Mouse (Mus musculus) forebrain, embryonic 14.5 days (tissue): ENCODE results near the gene Grik3. TPM values are rescaled to one million over a fixed set of nuclear protein-coding genes. Genes with fewer than 3 reads are reported as not detected.

ENCODE experiments used
- ATAC-seq: fragments of 200-750 bp; cut with Nextera tagmentation; 2 replicates; pipeline ENCODE4 v1.8.0; 2017; ENCODE audit warnings: mild to moderate bottlenecking, moderate library complexity
- DNase-seq: peaks from one replicate; pipeline ENCODE4 v3.0.0-alpha.2; 2015; ENCODE audit warnings: low spot score
- H3K27ac ChIP-seq: fragments of 300-500 bp; sonication (generic); 2 replicates; pipeline ENCODE4 v1.5.1; 2014; ENCODE audit warnings: low read depth, mild to moderate bottlenecking, control low read depth, low read length, moderate library complexity
- H3K27me3 ChIP-seq: fragments of 300-500 bp; sonication (generic); replicated peaks from 2 replicates; pipeline ENCODE4 v1.6.1; 2014; ENCODE audit warnings: low read length, control low read depth, mixed read lengths; ENCODE audit not compliant: control insufficient read depth, insufficient read depth
- H3K36me3 ChIP-seq: fragments of 300-500 bp; sonication (generic); 2 replicates; pipeline ENCODE4 v1.6.1; 2014; ENCODE audit warnings: low read length, control low read depth; ENCODE audit not compliant: control insufficient read depth, insufficient read depth
- H3K4me1 ChIP-seq: fragments of 300-500 bp; sonication (generic); 2 replicates; pipeline ENCODE4 v1.6.1; 2014; ENCODE audit warnings: antibody characterized with exemption, low read length, control low read depth; ENCODE audit not compliant: control insufficient read depth, insufficient read depth
- H3K4me2 ChIP-seq: fragments of 300-500 bp; sonication (generic); 2 replicates; pipeline ENCODE4 v1.6.1; 2014; ENCODE audit warnings: mild to moderate bottlenecking, control low read depth, low read length
- H3K4me3 ChIP-seq: fragments of 300-500 bp; sonication (generic); 2 replicates; pipeline ENCODE4 v1.5.1; 2014; ENCODE audit warnings: low read depth, low read length, control low read depth
- H3K9ac ChIP-seq: fragments of 300-500 bp; sonication (generic); 2 replicates; pipeline ENCODE4 v1.6.1; 2014; ENCODE audit warnings: mild to moderate bottlenecking, low read length, control low read depth, moderate library complexity
- H3K9me3 ChIP-seq: fragments of 300-500 bp; sonication (generic); replicated peaks from 2 replicates; pipeline ENCODE4 v1.6.1; 2016; ENCODE audit warnings: low read length, control low read depth, mixed read lengths; ENCODE audit not compliant: control insufficient read depth
- WGBS: fragments of 180-500 bp; shearing (Covaris S2); extraction: QIAGEN DNeasy Blood & Tissue Kit; methylation state at CpG from one replicate; pipeline ENCODE4 v1.1.7; 2014; 5-methylcytosine and 5-hydroxymethylcytosine counted together
- polyA plus RNA-seq: library from polyadenylated mRNA; unstranded; fragments of >200 nt; fragmentation: Nextera tagmentation; extraction: Ambion mirVana; gene quantifications from 2 replicates; pipeline ENCODE4 v1.2.1, GENCODE M21; 2014

Grik3 gene
- polyA plus RNA-seq, 1 experiment from 2014 or later = 4.3 TPM

GRCm38 (mm10) chr4:125544947-125545767, 54.7 kb downstream of the Grik3 start:
- Histone ChIP-seq H3K9ac (peak overlapping the region; percentile 29; the same call in 1 of the 2 replicates), H3K27ac (peak overlapping the region; percentile 83), H3K4me1 (peaks cover 17% of the 10 kb centered on the region), H3K4me3 (no peak overlapping the region), H3K4me2 (peak overlapping the region; percentile 28), H3K36me3 (no peaks in the 10 kb centered on the region), H3K27me3 (peaks cover 25% of the 10 kb centered on the region), H3K9me3 (no peaks in the 10 kb centered on the region)
- WGBS = 1% methylated on average over 18 of the region's 18 CpGs
- DNase-seq (peak; percentile 94), ATAC-seq (peak; percentile 93)

DNA sequence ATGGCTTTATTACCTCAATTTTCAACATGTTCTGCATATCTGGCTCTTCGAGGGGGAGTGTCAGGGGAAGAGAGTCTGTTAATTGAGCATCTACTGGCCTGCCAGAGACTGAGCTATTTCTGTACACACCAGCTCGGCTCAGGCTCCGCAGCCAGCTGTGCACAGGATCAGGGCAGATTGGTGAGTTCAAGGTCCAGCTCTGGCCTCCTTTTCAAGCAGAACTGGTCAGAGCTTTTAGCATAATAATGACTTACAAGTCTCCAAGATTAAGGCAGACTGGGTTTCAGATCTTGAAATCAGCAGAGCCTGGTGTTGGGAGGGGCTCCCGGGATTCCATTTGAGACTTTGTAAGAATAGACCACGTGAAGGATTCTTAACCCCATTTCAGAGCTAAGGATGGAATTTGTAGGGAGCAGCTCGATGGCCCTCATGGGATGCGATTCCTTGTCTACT, 55.3 kb downstream of the Grik3 start:
- H3K4me2 ChIP-seq = no peak overlapping the region; the same call in 1 of the 2 replicates
- H3K4me1 ChIP-seq = peaks cover 17% of the 10 kb centered on the region
- H3K36me3 ChIP-seq = no peaks in the 10 kb centered on the region
- H3K9ac ChIP-seq = no peak overlapping the region
- no peak for DNase-seq
- H3K27ac ChIP-seq = peak overlapping the region; percentile 83
- no peaks in the 10 kb centered on the region for H3K9me3 ChIP-seq
- peaks cover 19% of the 10 kb centered on the region for H3K27me3 ChIP-seq
- ATAC-seq = no peak
- WGBS = 41% methylated on average over 7 of the region's 7 CpGs
- no peak overlapping the region for H3K4me3 ChIP-seq

- no peak overlapping the region for H3K4me3 ChIP-seq
- ATAC-seq (no peak), DNase-seq (no peak)
- no peak overlapping the region for H3K27ac ChIP-seq
- H3K4me1 ChIP-seq = peaks cover 17% of the 10 kb centered on the region
- peaks cover 11% of the 10 kb centered on the region for H3K27me3 ChIP-seq
- H3K9me3 ChIP-seq = 0 out of 2 replicates have a peak, but pooled peaks cover 4% of the 10 kb centered on the region
- no peak overlapping the region for H3K9ac ChIP-seq
- WGBS = 61% methylated on average over 5 of the region's 5 CpGs
- H3K4me2 ChIP-seq = no peak overlapping the region
- H3K36me3 ChIP-seq = no peaks in the 10 kb centered on the region
Measured at GRCm38 (mm10) chr4:125548190-125548589, 57.7 kb downstream of the Grik3 start.

- no peaks in the 10 kb centered on the region for H3K4me1 ChIP-seq
- no peak overlapping the region for H3K9ac ChIP-seq
- H3K27me3 ChIP-seq = 0 out of 2 replicates have a peak, but pooled peaks cover under 1% of the 10 kb centered on the region
- H3K4me3 ChIP-seq = no peak overlapping the region
- H3K36me3 ChIP-seq = no peaks in the 10 kb centered on the region
- ATAC-seq (no peak), DNase-seq (no peak)
- WGBS = 91% methylated on average over 9 of the region's 9 CpGs
- H3K27ac ChIP-seq = no peak overlapping the region
- H3K4me2 ChIP-seq = no peak overlapping the region
- H3K9me3 ChIP-seq = 0 out of 2 replicates have a peak, but pooled peaks cover 4% of the 10 kb centered on the region
Measured at GRCm38 (mm10) chr4:125553754-125554153, 63.3 kb downstream of the Grik3 start.

- no peak for ATAC-seq
Measured at GRCm38 (mm10) chr4:125556405-125557308, 66.2 kb downstream of the Grik3 start.

GRCm38 (mm10) chr4:125559564-125559963, 69.1 kb downstream of the Grik3 start:
- H3K27me3 ChIP-seq = no peaks in the 10 kb centered on the region
- H3K36me3 ChIP-seq = no peaks in the 10 kb centered on the region
- WGBS = 64% methylated on average over 5 of the region's 5 CpGs
- no peak overlapping the region for H3K4me3 ChIP-seq
- DNase-seq = peak; percentile 34
- no peak overlapping the region for H3K9ac ChIP-seq
- no peak for ATAC-seq
- H3K4me1 ChIP-seq = peaks cover 19% of the 10 kb centered on the region
- 0 out of 2 replicates have a peak overlapping the region, but pooled peaks have one; percentile 11 for H3K27ac ChIP-seq
- H3K4me2 ChIP-seq = no peak overlapping the region
- H3K9me3 ChIP-seq = no peaks in the 10 kb centered on the region

More at GRCm38 (mm10) chr4:125556405-125557308, 66.2 kb downstream of the Grik3 start:
- peaks cover 15% of the 10 kb centered on the region for H3K4me1 ChIP-seq
- WGBS = 86% methylated on average over 14 of the region's 14 CpGs
- DNase-seq = no peak
- no peak overlapping the region for H3K9ac ChIP-seq
- no peaks in the 10 kb centered on the region for H3K27me3 ChIP-seq
- no peak overlapping the region for H3K4me3 ChIP-seq
- 0 out of 2 replicates have a peak, but pooled peaks cover 4% of the 10 kb centered on the region for H3K9me3 ChIP-seq
- no peaks in the 10 kb centered on the region for H3K36me3 ChIP-seq
- no peak overlapping the region for H3K4me2 ChIP-seq
- H3K27ac ChIP-seq = no peak overlapping the region; the same call in 1 of the 2 replicates

DNA sequence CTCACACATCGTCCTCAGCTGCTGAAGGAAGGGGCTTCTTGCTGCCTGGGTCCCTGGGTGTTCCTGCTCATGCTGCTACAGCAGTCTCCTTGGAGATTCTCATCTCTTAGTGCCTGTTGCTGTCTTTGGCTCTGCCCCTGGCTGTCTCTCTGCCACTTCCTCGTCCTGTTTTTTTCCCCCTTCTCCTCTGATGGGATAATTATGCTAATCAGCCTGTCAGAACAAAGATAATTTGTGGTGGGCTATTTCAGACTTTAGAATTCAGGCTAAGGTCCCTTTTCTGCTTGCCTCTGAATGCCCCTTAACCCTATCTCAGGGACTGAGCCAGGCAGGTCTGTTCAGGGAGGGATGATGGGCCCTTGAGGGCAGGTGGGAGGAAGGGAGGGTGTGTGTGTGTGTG, 70.3 kb downstream of the Grik3 start:
- Histone ChIP-seq H3K9ac (no peak overlapping the region), H3K27ac (no peak overlapping the region), H3K4me2 (no peak overlapping the region), H3K36me3 (no peaks in the 10 kb centered on the region), H3K4me1 (peaks cover 19% of the 10 kb centered on the region), H3K4me3 (no peak overlapping the region), H3K27me3 (no peaks in the 10 kb centered on the region), H3K9me3 (no peaks in the 10 kb centered on the region)
- DNase-seq = peak; percentile 55
- peak; percentile 49; the same call in 1 of the 2 replicates for ATAC-seq
- WGBS = 12% methylated on average over 2 of the region's 2 CpGs

DNA sequence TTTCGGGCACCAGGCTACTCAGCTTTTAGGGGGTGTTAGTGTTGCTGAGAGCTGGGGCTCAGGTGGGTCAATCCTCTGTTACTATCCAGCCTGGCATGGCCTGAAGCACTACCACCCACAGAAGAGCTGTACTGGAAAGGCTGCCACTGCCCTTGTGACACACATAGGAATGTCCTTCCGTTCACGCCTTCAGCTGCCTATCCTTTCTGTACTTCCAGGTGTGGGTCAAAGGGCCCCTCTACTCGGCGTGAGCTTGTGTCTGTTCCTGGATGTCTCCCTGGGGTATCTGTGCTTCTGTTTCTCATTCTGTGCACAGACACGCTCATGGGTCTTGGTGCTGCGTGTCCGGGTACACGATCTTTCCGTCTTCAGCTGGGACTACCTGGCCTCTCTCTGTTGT, 73.1 kb downstream of the Grik3 start:
- H3K4me1 ChIP-seq = peaks cover 19% of the 10 kb centered on the region
- 90% methylated on average over 10 of the region's 10 CpGs for WGBS
- no peak for ATAC-seq

More for the DNA sequence above, 73.1 kb downstream of the Grik3 start:
- Histone ChIP-seq H3K27ac (no peak overlapping the region), H3K9me3 (no peaks in the 10 kb centered on the region), H3K27me3 (no peaks in the 10 kb centered on the region), H3K4me3 (no peak overlapping the region), H3K4me2 (no peak overlapping the region), H3K9ac (no peak overlapping the region), H3K36me3 (no peaks in the 10 kb centered on the region)
- DNase-seq = no peak
